Comparison of ENCODE assay signal across 8 mouse cellular contexts in the genomic region with DNA sequence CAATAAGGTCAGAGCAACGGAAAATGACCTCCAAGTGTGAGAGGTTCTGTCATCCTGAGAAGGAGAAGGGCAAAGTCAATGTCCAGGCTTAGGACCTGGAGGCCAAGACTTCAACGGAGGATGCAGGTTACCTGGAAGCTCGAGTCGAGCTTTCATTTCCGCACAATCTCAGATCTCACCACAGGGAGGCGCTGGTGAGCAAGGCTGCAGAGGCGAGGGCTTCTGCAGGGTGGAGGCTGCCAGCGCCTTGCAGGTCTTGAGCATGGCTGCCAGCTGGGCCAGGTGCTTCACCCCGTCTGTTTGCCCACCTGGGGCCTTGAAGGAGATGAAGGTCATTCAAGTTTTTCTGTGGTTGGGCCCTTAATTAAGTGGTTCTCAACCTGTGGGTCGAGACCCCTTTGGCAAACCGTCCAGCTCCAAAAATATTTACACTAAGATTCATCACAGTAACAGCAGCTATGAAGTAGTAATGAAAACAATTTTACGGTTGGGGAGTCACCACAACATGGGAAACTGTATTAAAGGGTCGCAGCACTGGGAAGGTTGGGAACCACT. TPM values are rescaled to one million over a fixed set of nuclear protein-coding genes. Genes with fewer than 3 reads are reported as not detected.
DNase-seq lines count a peak whose midpoint lies in the region; ATAC-seq lines count a peak whose summit lies in the region.

No protein-coding gene starts in this region.

- no peak overlapping the region for H3K4me3 ChIP-seq in embryonic facial prominence, embryonic 11.5 days (ENCODE audit: low read depth, low read length)
- H3K4me3 ChIP-seq in lung, embryonic 16.5 days (ENCODE audit: low read length) = no peak overlapping the region

- intact Hi-C loops in heart, postnatal 10 days (cut with DNase I) = loop anchor here (1.0 kb wide), 1 partner anchor 292 kb away; no protein-coding TSS in a partner anchor

- no peak overlapping the region for H3K27ac ChIP-seq in embryonic facial prominence, embryonic 11.5 days (replicated peaks; ENCODE audit: low read depth, low read length)
- H3K27ac ChIP-seq in lung, embryonic 16.5 days (ENCODE audit: low read length) = peak overlapping the region; percentile 64; the same call in 1 of the 2 replicates

- H3K4me2 ChIP-seq in embryonic facial prominence, embryonic 11.5 days (ENCODE audit: low read depth, low read length) = no peak overlapping the region
- H3K4me2 ChIP-seq in lung, embryonic 16.5 days (ENCODE audit: low read depth, low read length) = no peak overlapping the region

- no peak for ATAC-seq in embryonic facial prominence, embryonic 11.5 days (replicated peaks; ENCODE audit: insufficient number of reproducible peaks, low FRiP score, low TSS enrichment, low read depth)
- peak; percentile 82 for ATAC-seq in lung, embryonic 16.5 days (ENCODE audit: low read depth)

- H3K9me3 ChIP-seq in embryonic facial prominence, embryonic 11.5 days (replicated peaks; ENCODE audit: control insufficient read depth, low read length) = no peaks in the 10 kb centered on the region
- H3K9me3 ChIP-seq in lung, embryonic 16.5 days (ENCODE audit: control insufficient read depth, low read length) = no peaks in the 10 kb centered on the region

- 20% methylated on average over 13 of the region's 13 CpGs for WGBS in embryonic facial prominence, embryonic 11.5 days
- WGBS in lung, embryonic 16.5 days = 13% methylated on average over 13 of the region's 13 CpGs

- H3K27me3 ChIP-seq in embryonic facial prominence, embryonic 11.5 days (ENCODE audit: control insufficient read depth, insufficient read depth, low read length) = no peaks in the 10 kb centered on the region
- no peaks in the 10 kb centered on the region for H3K27me3 ChIP-seq in lung, embryonic 16.5 days (ENCODE audit: control insufficient read depth, insufficient read depth, low read depth, low read length)

- no peaks in the 10 kb centered on the region; the same call in 1 of the 2 replicates for H3K4me1 ChIP-seq in embryonic facial prominence, embryonic 11.5 days (ENCODE audit: control insufficient read depth, insufficient read depth, low read length)
- H3K4me1 ChIP-seq in lung, embryonic 16.5 days (replicated peaks; ENCODE audit: control insufficient read depth, insufficient read depth, low read length) = peaks cover 2% of the 10 kb centered on the region; the same call in 1 of the 2 replicates

- H3K36me3 ChIP-seq in embryonic facial prominence, embryonic 11.5 days (replicated peaks; ENCODE audit: control insufficient read depth, insufficient read depth, low read depth, low read length) = no peaks in the 10 kb centered on the region
- H3K36me3 ChIP-seq in lung, embryonic 16.5 days (ENCODE audit: control insufficient read depth, insufficient read depth, low read length) = no peaks in the 10 kb centered on the region

- H3K9ac ChIP-seq in embryonic facial prominence, embryonic 11.5 days (replicated peaks; ENCODE audit: low read length) = no peak overlapping the region
- no peak overlapping the region for H3K9ac ChIP-seq in lung, embryonic 16.5 days (ENCODE audit: low read length)

- DNase-seq in ES-CJ7 (ENCODE audit: low read depth, low spot score) = peak; percentile 79
- peak; percentile 85 for DNase-seq in adrenal gland, postnatal 25 days
- DNase-seq in embryonic facial prominence, embryonic 11.5 days (ENCODE audit: low spot score) = peak; percentile 87
- peak; percentile 84 to 91 for DNase-seq in heart, postnatal 10 days
- DNase-seq in layer of hippocampus, adult 18-20 months (ENCODE audit: low spot score in 2 of 2) = peak; percentile 46 to 80
- peak; percentile 67 to 80 for DNase-seq in right cerebral cortex, postnatal 10 days (ENCODE audit: low spot score in 2 of 2)
- DNase-seq in urinary bladder, postnatal 14 days (ENCODE audit: low spot score) = peak; percentile 90

RNA-seq across cellular contexts. Expression of a gene that starts 29.9 kb away (rescaled TPM):
- total RNA-seq in adrenal gland, postnatal 25 days (2021) = 5.9 and 9.4 TPM in 2 replicates
- polyA plus RNA-seq in embryonic facial prominence, embryonic 11.5 days (2014; fragmentation: Nextera tagmentation; extraction: Ambion mirVana) = 7.8 and 11.9 TPM in 2 replicates
- 1 to 10 TPM; 4.7 to 5.1 TPM for total RNA-seq in heart, postnatal 10 days (2021)
- total RNA-seq in layer of hippocampus, adult 18-20 months (2021) = 1 to 10 TPM; 3.3 to 3.7 TPM
- 46.7 and 52.2 TPM in 2 replicates for polyA plus RNA-seq in lung, embryonic 16.5 days (2015; fragmentation: Nextera tagmentation; extraction: Ambion mirVana)
